Mouse (Mus musculus): Measurements from ENCODE around the gene Nr6a1. TPM values are rescaled to one million over a fixed set of nuclear protein-coding genes. Genes with fewer than 3 reads are reported as not detected.

Gene Nr6a1
- total RNA-seq, 4 experiments from 2014 or later = 5.9 to 12.7 (median 9.8) TPM

DNA sequence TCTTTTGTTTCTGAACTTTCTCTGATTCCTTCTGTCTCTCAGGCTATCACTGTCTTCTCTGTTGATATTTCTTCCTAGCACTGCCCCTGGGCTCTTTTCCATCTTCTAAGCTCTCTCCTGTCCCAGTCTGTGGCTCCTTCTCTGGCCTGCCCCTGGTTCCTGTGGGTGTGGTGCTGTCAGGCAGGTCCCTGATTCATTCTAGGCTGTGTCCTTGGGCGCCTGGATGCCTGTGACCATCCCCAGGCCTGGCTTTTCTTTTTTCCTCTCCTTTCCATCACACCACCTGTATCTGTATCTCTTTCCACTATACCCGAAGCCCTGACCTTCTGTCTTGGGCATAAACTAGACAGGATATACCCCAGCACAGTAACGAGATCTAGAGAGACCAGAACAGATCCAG lies 241.7 kb downstream of the Nr6a1 start:
- no peak for DNase-seq (ENCODE audit: low spot score in 2 of 2)

DNA sequence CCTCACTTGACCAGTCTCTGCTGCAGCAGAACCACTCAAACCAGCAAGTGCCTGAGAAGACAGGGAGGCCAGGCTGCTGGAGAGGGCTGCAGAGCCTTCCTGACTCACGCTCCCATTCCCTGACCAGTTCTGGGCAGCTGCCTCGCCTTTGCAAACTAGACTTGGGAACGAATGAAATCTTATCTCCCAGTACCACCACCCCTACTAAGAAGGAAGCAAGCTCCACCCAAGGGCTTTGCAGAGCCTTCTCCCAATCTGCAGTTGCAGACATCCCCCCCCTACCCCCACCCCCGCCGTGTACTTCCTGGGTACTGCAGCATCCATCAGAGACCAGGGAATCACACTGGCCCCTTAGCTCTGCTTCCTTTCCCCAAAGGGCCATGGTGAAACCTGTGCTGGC lies 244.4 kb downstream of the Nr6a1 start:
- DNase-seq (ENCODE audit: low spot score in 2 of 2) = no peak

DNA sequence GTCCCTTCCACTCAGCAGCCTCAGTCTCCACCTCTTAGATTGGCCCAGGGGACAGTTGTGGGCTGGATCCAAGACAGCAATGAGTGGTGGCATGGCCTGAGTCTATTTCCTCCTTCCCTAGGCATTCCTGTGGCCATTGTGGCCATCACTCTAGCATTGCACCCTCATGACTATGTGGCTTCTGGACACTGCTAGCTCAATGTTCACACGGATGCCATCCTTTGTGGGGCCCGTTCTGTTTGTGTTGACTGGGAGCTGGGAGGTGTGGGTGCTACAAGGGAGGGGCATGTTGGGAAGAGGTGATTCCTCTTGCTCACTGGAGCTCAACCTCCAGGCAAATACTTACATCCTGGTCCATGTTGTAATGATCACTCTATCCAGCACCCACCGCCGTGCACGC lies 245.3 kb downstream of the Nr6a1 start:
- DNase-seq (ENCODE audit: low spot score in 2 of 2) = no peak

DNA sequence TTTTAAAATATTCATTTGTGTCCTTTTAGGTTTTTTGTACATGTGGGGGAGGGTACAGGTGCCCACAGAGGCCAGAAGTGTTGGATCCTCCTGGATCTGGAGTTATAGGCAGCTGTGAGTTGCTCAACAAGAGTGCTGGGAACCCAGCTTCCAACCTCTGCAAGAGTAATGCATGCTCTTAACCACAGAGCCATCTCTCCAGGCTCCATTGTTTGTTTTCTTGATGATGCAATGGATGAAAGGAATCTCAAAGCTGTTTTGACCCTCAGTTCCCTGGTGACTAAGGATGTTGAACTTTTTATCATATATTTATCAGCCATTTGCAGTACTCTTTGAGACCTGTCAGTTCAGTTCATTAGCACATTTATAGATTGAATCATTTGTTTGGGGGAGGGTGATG lies 248.5 kb downstream of the Nr6a1 start:
- DNase-seq (ENCODE audit: low spot score in 2 of 2) = no peak

DNA sequence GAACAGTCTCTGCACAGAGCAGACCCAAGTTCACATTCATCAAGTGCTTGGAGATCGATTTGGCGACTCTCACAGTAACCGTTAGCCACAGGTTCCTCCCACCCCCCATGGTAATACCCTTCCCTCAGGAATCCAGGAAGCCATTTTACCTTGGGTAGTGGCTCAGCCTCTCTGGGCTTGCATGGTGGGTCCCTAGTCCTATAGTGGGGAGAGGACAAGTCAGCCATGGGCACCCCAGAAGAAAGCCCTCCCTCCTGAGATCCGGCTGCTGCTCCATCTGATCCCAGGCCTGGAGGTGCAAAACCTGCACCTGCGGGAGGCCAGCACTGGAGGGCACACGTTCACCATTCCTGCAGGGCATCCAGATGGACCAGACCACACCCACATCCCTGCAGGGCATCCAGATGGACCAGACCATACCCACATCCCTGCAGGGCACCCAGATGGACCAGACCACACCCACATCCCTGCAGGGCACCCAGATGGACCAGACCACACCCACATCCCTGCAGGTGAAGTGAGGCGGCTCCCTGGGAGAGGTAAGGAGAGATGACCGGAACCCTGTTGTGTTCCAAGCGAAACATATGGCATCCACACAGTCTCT lies 252.0 kb downstream of the Nr6a1 start:
- DNase-seq (ENCODE audit: low spot score in 2 of 2) = no peak

Small RNAs within 50 kb of the gene (microRNA-seq; reads per million reads assigned to microRNA genes)
- gene Mir181a-2 (13.7 to 18.3 reads per million in 2 experiments), gene Mir181b-2 (1,319 to 1,612 reads per million in 2 experiments)

Other genes with a start within 250 kb of the Nr6a1 start
- gene Nr5a1, start 213.1 kb downstream of the Nr6a1 start, total RNA-seq (2022) = under 1 TPM in 3 of 4 experiments, not detected in 1; 0.14 to 0.33 (median 0.27) TPM
- 1 to 10 TPM; 2.2 to 3.1 (median 2.5) TPM for gene Olfml2a, start 4.3 kb upstream of the Nr6a1 start, total RNA-seq (2022)
- gene Wdr38, start 69.8 kb upstream of the Nr6a1 start, total RNA-seq (2022) = under 1 TPM; 0.30 to 0.72 (median 0.65) TPM
- 10 to 100 TPM; 89.2 to 98.8 (median 93.9) TPM for gene Arpc5l, start 77.7 kb upstream of the Nr6a1 start, total RNA-seq (2022)
- gene Rpl35, start 77.9 kb upstream of the Nr6a1 start, total RNA-seq (2022) = 100 to 1,000 TPM; 259 to 303 (median 283) TPM
- 10 to 100 TPM; 28.8 to 34.4 (median 30.5) TPM for gene Golga1, start 137.9 kb upstream of the Nr6a1 start, total RNA-seq (2022)

All from left cerebral cortex, adult 8-10 months (tissue).